Comparison of ENCODE assay signal across 23 mouse cellular contexts in genomic region chr9:94615205-94615604, GRCm38 (mm10). TPM values are rescaled to one million over a fixed set of nuclear protein-coding genes. Genes with fewer than 3 reads are reported as not detected.
A peak's percentile ranks its signal among the peaks of the same experiment; 100 is the strongest.
DNase-seq lines count a peak whose midpoint lies in the region; ATAC-seq and TF ChIP-seq lines count a peak whose summit lies in the region.
"Had no signal": no experiment of that assay in that cellular context is flagged by ENCODE, and none has a peak within 500 bp of the region (broad histone marks: within the 10 kb centered on the region; RNA-seq: fewer than 3 reads in every experiment).

No protein-coding gene starts in this region.

- H3K27ac ChIP-seq in liver, adult 2 months (replicated peaks; ENCODE audit: insufficient read depth, low read depth, low read length) = no peak overlapping the region
- H3K27ac ChIP-seq in liver, embryonic 12.5 days = no peak overlapping the region
- H3K27ac ChIP-seq in heart, adult 2 months = no peak overlapping the region
- H3K27ac ChIP-seq in heart, embryonic 13.5 days (replicated peaks) = peak overlapping the region; percentile 80
- H3K27ac ChIP-seq in hindbrain, embryonic 12.5 days = no peak overlapping the region
- H3K27ac ChIP-seq: forebrain, embryonic 10.5 days; hindbrain, embryonic 14.5 days; kidney, postnatal 0 days; limb, embryonic 13.5 days; liver, embryonic 14.5 days; midbrain, embryonic 12.5 days had no signal

- no peaks in the 10 kb centered on the region for H3K36me3 ChIP-seq in liver, adult 2 months (ENCODE audit: control insufficient read depth, insufficient read depth, low read length)
- no peaks in the 10 kb centered on the region for H3K36me3 ChIP-seq in liver, embryonic 12.5 days
- 0 out of 2 replicates have a peak, but pooled peaks cover 2% of the 10 kb centered on the region for H3K36me3 ChIP-seq in heart, adult 2 months (ENCODE audit: control insufficient read depth, insufficient read depth, low read length)
- H3K36me3 ChIP-seq in heart, embryonic 13.5 days = no peaks in the 10 kb centered on the region
- no peaks in the 10 kb centered on the region for H3K36me3 ChIP-seq in hindbrain, embryonic 12.5 days
- H3K36me3 ChIP-seq: forebrain, embryonic 10.5 days; limb, embryonic 13.5 days; midbrain, embryonic 12.5 days had no signal

- TF ChIP-seq CTCF in liver, adult 2 months (IDR thresholded peaks at IDR 0.05; ENCODE audit: low read depth, low read length) = no peak
- TF ChIP-seq CTCF in heart, adult 2 months (IDR thresholded peaks at IDR 0.05) = no peak

- no peak overlapping the region for H3K4me3 ChIP-seq in liver, adult 2 months (ENCODE audit: insufficient read depth, low read depth, low read length)
- H3K4me3 ChIP-seq in liver, embryonic 12.5 days = no peak overlapping the region
- H3K4me3 ChIP-seq in heart, adult 2 months = no peak overlapping the region
- peak overlapping the region; percentile 21 for H3K4me3 ChIP-seq in heart, embryonic 13.5 days
- H3K4me3 ChIP-seq in hindbrain, embryonic 12.5 days = no peak overlapping the region
- H3K4me3 ChIP-seq: forebrain, embryonic 10.5 days; limb, embryonic 13.5 days; midbrain, embryonic 12.5 days had no signal

- H3K9me3 ChIP-seq in liver, embryonic 12.5 days (replicated peaks) = no peaks in the 10 kb centered on the region
- H3K9me3 ChIP-seq in heart, embryonic 13.5 days = no peaks in the 10 kb centered on the region
- no peaks in the 10 kb centered on the region for H3K9me3 ChIP-seq in hindbrain, embryonic 12.5 days (replicated peaks)
- H3K9me3 ChIP-seq: forebrain, embryonic 10.5 days; limb, embryonic 13.5 days; midbrain, embryonic 12.5 days had no signal

- H3K79me2 ChIP-seq in liver, adult 2 months (ENCODE audit: control insufficient read depth, insufficient read depth, low read length) = no peaks in the 10 kb centered on the region
- H3K79me2 ChIP-seq in heart, adult 2 months (replicated peaks; ENCODE audit: control insufficient read depth, insufficient read depth, low read length) = no peaks in the 10 kb centered on the region

- TF ChIP-seq EP300 in heart, adult 2 months (IDR thresholded peaks at IDR 0.05; ENCODE audit: insufficient read depth, low read depth, low read length) = no peak

- intact Hi-C loops in heart, adult 2 months (cut with DNase I) = loop anchor here (10.0 kb wide), 1 partner anchor 400 kb away; no protein-coding TSS in a partner anchor

- peak; percentile 34 for DNase-seq in liver, adult 2 months (ENCODE audit: extremely low read depth, low read depth, low spot score)
- DNase-seq in heart, adult 2 months = no peak
- peak; percentile 25 for DNase-seq in heart, postnatal 4 days
- DNase-seq: adrenal gland, adult 2 months; cerebellum, adult 11-12 months; cerebellum, postnatal 10 days; gastrocnemius, postnatal 14 days; kidney, adult 2 months; layer of hippocampus, adult 9-11 months; right cerebral cortex, postnatal 14 days had no signal

- H3K4me2 ChIP-seq in liver, embryonic 12.5 days = no peak overlapping the region
- peak overlapping the region; percentile 54 for H3K4me2 ChIP-seq in heart, embryonic 13.5 days
- H3K4me2 ChIP-seq in hindbrain, embryonic 12.5 days (replicated peaks) = no peak overlapping the region
- H3K4me2 ChIP-seq: hindbrain, embryonic 14.5 days; limb, embryonic 13.5 days; midbrain, embryonic 12.5 days had no signal

- H3K9ac ChIP-seq in liver, adult 2 months (ENCODE audit: low read depth, low read length) = no peak overlapping the region
- no peak overlapping the region for H3K9ac ChIP-seq in liver, embryonic 12.5 days
- H3K9ac ChIP-seq in heart, adult 2 months (ENCODE audit: low read depth, low read length) = peak overlapping the region; percentile 19; the same call in 1 of the 2 replicates
- H3K9ac ChIP-seq in heart, embryonic 13.5 days = no peak overlapping the region; the same call in 1 of the 2 replicates
- H3K9ac ChIP-seq in hindbrain, embryonic 12.5 days = no peak overlapping the region
- H3K9ac ChIP-seq: hindbrain, embryonic 14.5 days; limb, embryonic 13.5 days; liver, embryonic 14.5 days; midbrain, embryonic 12.5 days had no signal

- no peak for ATAC-seq in liver, embryonic 12.5 days
- no peak for ATAC-seq in heart, embryonic 13.5 days (ENCODE audit: extremely low read depth, insufficient number of reproducible peaks, low FRiP score, low TSS enrichment)
- no peak for ATAC-seq in hindbrain, embryonic 12.5 days (ENCODE audit: low FRiP score)
- ATAC-seq in monocyte, adult 5-6 weeks (replicated peaks; ENCODE audit: insufficient number of reproducible peaks, low FRiP score, low TSS enrichment, poor library complexity, severe bottlenecking) = no peak
- ATAC-seq: CD4-positive, CD25-positive, alpha-beta regulatory T cell, adult 4 months; forebrain, embryonic 16.5 days; inflammation-experienced regulatory T-cells, adult 6 months had no signal

- no peaks in the 10 kb centered on the region; the same call in none of the 2 replicates for H3K4me1 ChIP-seq in liver, adult 2 months (ENCODE audit: control insufficient read depth, insufficient read depth, low read length)
- 0 out of 2 replicates have a peak, but pooled peaks cover 4% of the 10 kb centered on the region for H3K4me1 ChIP-seq in liver, embryonic 12.5 days
- peaks cover 2% of the 10 kb centered on the region; the same call in 1 of the 2 replicates for H3K4me1 ChIP-seq in heart, adult 2 months (ENCODE audit: control insufficient read depth, insufficient read depth, low read length)
- peaks cover 38% of the 10 kb centered on the region for H3K4me1 ChIP-seq in heart, embryonic 13.5 days
- H3K4me1 ChIP-seq in hindbrain, embryonic 12.5 days = peaks cover 4% of the 10 kb centered on the region

- no peak for TF ChIP-seq POLR2A in liver, adult 2 months (IDR thresholded peaks at IDR 0.05; ENCODE audit: extremely low read depth, insufficient read depth, low read length)
- no peak for TF ChIP-seq POLR2A in heart, adult 2 months (IDR thresholded peaks at IDR 0.05; ENCODE audit: insufficient read depth, low read depth, low read length)

- 68% methylated on average over 11 of the region's 11 CpGs for WGBS in liver, adult 2 months
- WGBS in liver, embryonic 12.5 days (ENCODE audit: insufficient replicate concordance) = 44% methylated on average over 11 of the region's 11 CpGs
- 8% methylated on average over 11 of the region's 11 CpGs for WGBS in heart, adult 2 months
- WGBS in heart, embryonic 13.5 days = 14% methylated on average over 11 of the region's 11 CpGs
- 89% methylated on average over 11 of the region's 11 CpGs for whole genome bisulfite sequencing in hindbrain, embryonic 12.5 days

- no peaks in the 10 kb centered on the region for H3K27me3 ChIP-seq in liver, adult 2 months (ENCODE audit: control insufficient read depth, insufficient read depth, low read length)
- no peaks in the 10 kb centered on the region for H3K27me3 ChIP-seq in liver, embryonic 12.5 days (replicated peaks)
- no peaks in the 10 kb centered on the region for H3K27me3 ChIP-seq in heart, adult 2 months (ENCODE audit: control insufficient read depth, insufficient read depth, low read length)
- no peaks in the 10 kb centered on the region for H3K27me3 ChIP-seq in heart, embryonic 13.5 days (replicated peaks)
- H3K27me3 ChIP-seq in hindbrain, embryonic 12.5 days = no peaks in the 10 kb centered on the region
- H3K27me3 ChIP-seq: midbrain, embryonic 12.5 days had no signal

RNA-seq across cellular contexts. Expression of gene Slc9a9, which starts 54.5 kb away (rescaled TPM):
- total RNA-seq in liver, adult 2 months (2014; rRNA removed) = 5.9 and 6.0 TPM in 2 replicates
- polyA plus RNA-seq in liver, adult 2 months (2012; rRNA removed) = 1.1 and 1.7 TPM in 2 replicates
- 1.6 and 1.7 TPM in 2 replicates for polyA plus RNA-seq in liver, embryonic 12.5 days (2016; fragmentation: Nextera tagmentation; extraction: Ambion mirVana)
- total RNA-seq in heart, adult 2 months (2021) = 1 to 10 TPM; 1.9 to 2.2 TPM
- 2.0 and 2.8 TPM in 2 replicates for polyA plus RNA-seq in heart, adult 2 months (2012; rRNA removed)
- 3.6 and 3.7 TPM in 2 replicates for polyA plus RNA-seq in heart, embryonic 13.5 days (2015; fragmentation: Nextera tagmentation; extraction: Ambion mirVana)
- total RNA-seq in heart, postnatal 4 days (2021) = 1 to 10 TPM; 2.6 to 2.7 TPM
- 4.9 and 6.2 TPM in 2 replicates for polyA plus RNA-seq in hindbrain, embryonic 12.5 days (2016; fragmentation: Nextera tagmentation; extraction: Ambion mirVana)
- 33.8 to 64.4 TPM (median 49.1 TPM) in 3 replicates for total RNA-seq in monocyte, adult 5-6 weeks (2017)

Comparison
In these comparisons a context has a peak if more than half of its experiments do, and no peak if none do; other contexts are left out.
1. DNase-seq: peak in liver, adult 2 months (single experiment) and heart, postnatal 4 days (single experiment); none in heart, adult 2 months (0 of 2).